Mouse (Mus musculus) myocyte (in vitro differentiated cells): Measurements from ENCODE around the gene Gm10382.

ENCODE experiments used
- POLR2A ChIP-seq: IDR thresholded peaks from one replicate; pipeline ENCODE4 v1.6.1; 2011; ENCODE audit warnings: low read depth, mild to moderate bottlenecking, control low read depth, moderate library complexity; ENCODE audit not compliant: insufficient read length
- USF1 ChIP-seq: IDR thresholded peaks from one replicate; pipeline ENCODE4 v1.6.1; 2011; ENCODE audit warnings: low read depth, mild to moderate bottlenecking, control low read depth, moderate library complexity

GRCm38 (mm10) chr5:125383637-125384420 is 5.3 kb upstream of the Gm10382 start:
- no peak for TF ChIP-seq POLR2A
- no peak for TF ChIP-seq USF1
